Mouse (Mus musculus) CH12.LX (cell line): ENCODE measurements at regions not wholly inside any gene's neighbourhood (a gene's known extent, or its start where the extent isn't known, plus 50 kb on each side); places are given as distances from the start of the nearest gene placed in this dataset.

Source experiments
- BHLHE40 ChIP-seq: IDR thresholded peaks from 2 replicates; pipeline ENCODE4 v1.6.1; 2011; ENCODE audit warnings: mild to moderate bottlenecking, low read depth, low read length, improper control_type of control experiment
- CHD2 ChIP-seq: IDR thresholded peaks from 2 replicates; pipeline ENCODE4 v1.6.1; 2011; ENCODE audit warnings: low read length, improper control_type of control experiment
- CTCF ChIP-seq, 2 experiments: IDR thresholded peaks in 1 of 2; conservative IDR thresholded peaks in 1 of 2; 2 replicates each; pipeline ENCODE4 v1.5.1; 2011 to 2012; ENCODE audit warnings: low read depth in 2 of 2, low read length in 2 of 2, improper control_type of control experiment in 1 of 2, inconsistent platforms in 1 of 2, mild to moderate bottlenecking in 1 of 2, moderate library complexity in 1 of 2
- ETS1 ChIP-seq: conservative IDR thresholded peaks from 2 replicates; pipeline ENCODE4 v1.6.1; 2012; ENCODE audit warnings: low read depth, mild to moderate bottlenecking, inconsistent platforms, low read length, improper control_type of control experiment, moderate library complexity
- HCFC1 ChIP-seq: IDR thresholded peaks from 2 replicates; pipeline ENCODE4 v1.6.1; 2012; ENCODE audit warnings: low read depth, mild to moderate bottlenecking, inconsistent platforms, low read length, improper control_type of control experiment
- JUN ChIP-seq: IDR thresholded peaks from 2 replicates; pipeline ENCODE4 v1.6.1; 2011; ENCODE audit warnings: low read depth, mild to moderate bottlenecking, low read length, improper control_type of control experiment, moderate library complexity; ENCODE audit not compliant: insufficient read depth
- NELFE ChIP-seq: IDR thresholded peaks from 2 replicates; pipeline ENCODE4 v1.6.1; 2011; ENCODE audit warnings: low read depth, low read length, improper control_type of control experiment
- PAX5 ChIP-seq: IDR thresholded peaks from 2 replicates; pipeline ENCODE4 v1.6.1; 2012; ENCODE audit warnings: low read length, inconsistent platforms, mixed read lengths
- POLR2A ChIP-seq: IDR thresholded peaks from 2 replicates; pipeline ENCODE4 v1.6.1; 2011; ENCODE audit warnings: low read depth, mild to moderate bottlenecking, improper control_type of control experiment, low read length
- POLR2AphosphoS2 ChIP-seq: IDR thresholded peaks from 2 replicates; pipeline ENCODE4 v1.6.1; 2011; ENCODE audit warnings: low read depth, low read length, improper control_type of control experiment
- RCOR1 ChIP-seq: conservative IDR thresholded peaks from 2 replicates; pipeline ENCODE4 v1.6.1; 2012; ENCODE audit warnings: low read depth, mild to moderate bottlenecking, inconsistent platforms, low read length, improper control_type of control experiment
- USF2 ChIP-seq: conservative IDR thresholded peaks from 2 replicates; pipeline ENCODE4 v1.6.1; 2011; ENCODE audit warnings: low read depth, low read length, improper control_type of control experiment
- ZC3H11A ChIP-seq: IDR thresholded peaks from 2 replicates; pipeline ENCODE4 v1.6.1; 2012; ENCODE audit warnings: low read depth, mild to moderate bottlenecking, inconsistent platforms, low read length, improper control_type of control experiment
- ZMIZ1 ChIP-seq: IDR thresholded peaks from 2 replicates; pipeline ENCODE4 v1.6.1; 2012; ENCODE audit warnings: low read depth, mild to moderate bottlenecking, inconsistent platforms, low read length, improper control_type of control experiment

DNA sequence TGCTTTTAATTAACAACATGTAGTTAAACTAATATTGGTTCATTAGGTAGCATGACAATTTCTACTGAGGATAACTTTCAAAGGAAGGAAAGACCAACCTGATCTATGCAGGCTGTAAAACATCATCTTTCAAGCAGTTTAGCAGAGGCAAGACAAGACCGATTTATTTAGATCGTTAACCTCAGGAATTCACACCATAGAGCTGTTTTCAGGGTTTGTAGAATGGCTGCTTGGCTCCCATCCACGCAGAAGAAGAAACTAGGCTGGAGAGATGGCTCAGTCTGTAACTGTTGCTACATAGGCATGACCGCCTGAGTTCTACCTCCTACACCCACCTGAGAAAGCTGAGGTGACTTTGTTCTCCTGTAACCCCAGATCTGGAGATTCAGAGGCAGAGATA, 353.6 kb downstream of the Nucb2 start:
- no peak for TF ChIP-seq RCOR1
- no peak for TF ChIP-seq POLR2AphosphoS2
- TF ChIP-seq CTCF (conservative IDR thresholded peaks at IDR 0.05 in 1 of 2, IDR thresholded peaks at IDR 0.05 in 1 of 2; ENCODE audit: low read depth in 2 of 2, low read length in 2 of 2): no peak
- no peak for TF ChIP-seq POLR2A
- no peak for TF ChIP-seq BHLHE40
- TF ChIP-seq NELFE: no peak
- no peak for TF ChIP-seq HCFC1
- no peak for TF ChIP-seq USF2
- TF ChIP-seq CHD2: no peak
- no peak for TF ChIP-seq PAX5
- TF ChIP-seq ETS1: no peak
- TF ChIP-seq ZMIZ1: no peak
- no peak for TF ChIP-seq ZC3H11A
- TF ChIP-seq JUN: no peak
